Mouse (Mus musculus) hematopoietic stem cell, adult 5-6 weeks (primary cell): ENCODE results near the gene Cd6. TPM values are rescaled to one million over a fixed set of nuclear protein-coding genes. Genes with fewer than 3 reads are reported as not detected.

ENCODE experiments used
- ATAC-seq, 2 experiments: fragments of 125-278 bp in 1 of 2; replicated peaks in 1 of 2; 2 replicates each; pipeline ENCODE4 v1.8.0; 2016 to 2017; ENCODE audit warnings: inconsistent platforms in 2 of 2, mild to moderate bottlenecking in 2 of 2, moderate number of reproducible peaks in 2 of 2, low read depth in 1 of 2, moderate TSS enrichment in 1 of 2; ENCODE audit not compliant: low FRiP score in 2 of 2, poor library complexity in 2 of 2, severe bottlenecking in 2 of 2, insufficient read depth in 1 of 2, low TSS enrichment in 1 of 2
- total RNA-seq: library from RNA; stranded (forward); fragments of 172-1452, 232-1000 nt; gene quantifications from 2 replicates; pipeline ENCODE4 v1.2.3, GENCODE M21; 2017

Gene Cd6
- total RNA-seq: 1.6 and 3.4 TPM in 2 replicates

DNA sequence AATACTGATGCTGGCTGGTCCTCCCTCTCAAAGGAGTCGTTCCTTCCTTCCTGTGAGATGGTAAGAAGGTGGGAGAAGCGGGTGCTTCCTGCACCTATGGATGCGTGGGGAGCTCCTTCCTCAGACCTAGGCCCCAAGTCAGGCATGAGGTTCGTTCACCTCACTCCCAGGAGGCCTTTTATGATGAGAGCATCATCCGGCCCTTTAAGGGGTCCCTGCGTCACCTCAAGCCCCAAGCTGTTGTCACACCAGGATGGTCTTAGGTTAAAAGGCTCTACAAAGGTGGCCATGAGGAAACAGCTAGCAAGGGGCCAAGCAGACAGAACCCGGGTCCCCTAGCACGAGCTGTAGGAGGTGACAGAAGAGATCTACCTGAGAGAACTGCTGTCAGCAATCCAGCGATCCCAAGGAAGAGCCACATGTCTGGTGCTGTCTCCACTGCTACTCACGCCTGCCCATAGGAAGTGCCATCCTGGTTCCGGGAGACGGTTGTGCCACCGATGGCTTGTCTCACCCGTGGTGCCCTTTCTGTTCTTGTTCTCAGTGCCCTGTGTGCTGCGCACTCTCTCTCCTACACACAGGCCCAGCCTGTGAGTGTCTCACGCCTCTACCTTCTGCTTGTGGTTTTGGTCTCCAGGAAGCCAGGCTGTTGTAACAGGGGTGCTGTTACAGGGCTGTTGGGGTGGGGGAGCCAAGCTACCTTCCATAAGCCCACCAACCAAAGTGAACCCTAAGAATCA, at the start of gene Cd6:
TSS of gene Cd6 (minus strand) at position 623 of the 740 bp plus-strand sequence.
- peak; percentile 55 to 68 for ATAC-seq

DNA sequence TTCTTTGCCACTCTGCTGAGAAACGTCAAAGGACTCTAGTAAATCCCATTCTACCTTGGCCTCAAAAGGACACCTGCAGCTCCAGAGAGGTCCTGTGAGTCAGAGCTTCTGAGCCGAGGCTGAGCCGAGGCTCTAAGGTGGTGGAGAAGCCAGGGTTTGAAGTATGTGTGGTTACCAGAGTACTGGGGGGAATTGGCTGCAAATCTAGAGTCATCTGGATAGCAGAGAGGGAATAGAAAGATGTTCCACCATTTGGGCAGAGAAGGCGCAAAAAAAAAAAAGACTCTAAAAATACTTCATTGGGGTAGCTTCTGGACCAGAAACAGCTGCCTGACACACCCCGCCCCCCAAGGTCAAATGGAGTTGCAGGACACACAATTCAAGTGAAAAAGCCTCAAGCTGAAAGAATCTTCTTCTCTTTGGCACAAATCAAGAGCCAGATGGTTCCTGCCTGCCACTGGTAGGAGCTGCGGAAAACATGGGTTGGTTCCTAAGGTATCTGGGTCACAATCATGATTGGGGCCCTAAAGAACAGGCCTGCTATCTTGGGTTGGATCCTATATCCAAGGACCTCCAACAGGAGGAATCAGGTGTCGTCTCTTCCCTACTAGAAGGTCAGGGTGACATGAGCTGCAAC, 48.5 kb upstream of the Cd6 start:
- no peak for ATAC-seq

DNA sequence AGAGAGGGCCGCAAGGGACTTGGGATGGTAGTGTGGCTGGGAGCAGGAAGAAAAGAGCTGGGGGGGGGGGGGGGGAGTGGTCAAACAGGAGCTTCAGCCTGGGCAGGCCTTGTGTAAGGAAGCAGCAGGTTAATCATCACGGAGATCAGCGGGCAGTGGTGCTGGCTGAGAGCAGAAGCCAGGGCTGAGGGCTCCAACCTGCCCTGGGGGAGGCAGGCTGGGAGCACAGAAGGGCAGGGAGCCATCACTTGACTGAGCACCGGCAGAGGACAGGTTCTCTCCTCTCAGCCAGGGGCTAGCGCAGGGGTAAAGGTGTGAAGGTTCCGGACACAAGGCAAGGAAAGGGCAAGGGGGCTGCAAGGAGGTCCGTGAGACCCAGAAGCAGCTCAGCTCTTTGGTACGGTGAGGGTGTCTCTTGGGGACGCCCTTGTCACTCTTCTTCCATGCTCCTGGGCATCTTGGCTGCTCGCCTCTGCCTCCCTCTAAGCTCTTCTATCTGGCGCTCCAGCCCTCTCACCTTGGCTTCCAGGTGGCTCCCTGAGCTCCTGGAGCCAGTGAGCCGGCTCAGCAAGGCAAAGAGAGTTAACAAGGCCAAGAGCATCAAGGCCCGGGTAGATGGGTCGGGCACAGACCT, 41.6 kb upstream of the Cd6 start:
- no peak for ATAC-seq

DNA sequence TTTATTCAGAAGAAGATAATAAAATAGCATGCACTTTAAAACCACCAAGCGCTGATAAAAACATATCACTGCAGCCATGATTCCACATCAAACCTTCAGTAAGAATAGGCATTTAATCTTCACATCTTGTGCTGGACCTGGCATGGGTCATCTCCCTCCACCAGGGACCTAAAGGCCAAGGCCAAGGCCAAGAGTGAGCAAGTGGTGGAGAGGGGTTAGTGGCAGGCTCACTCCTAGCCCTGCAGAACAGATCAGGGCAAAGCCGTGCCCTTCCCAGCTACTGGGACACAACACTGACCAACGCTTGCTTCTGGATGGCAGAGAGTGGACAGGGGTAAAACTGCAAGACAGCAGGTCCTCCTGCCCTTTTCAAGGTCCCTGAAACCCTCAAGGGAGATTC, 40.8 kb upstream of the Cd6 start:
- no peak for ATAC-seq

DNA sequence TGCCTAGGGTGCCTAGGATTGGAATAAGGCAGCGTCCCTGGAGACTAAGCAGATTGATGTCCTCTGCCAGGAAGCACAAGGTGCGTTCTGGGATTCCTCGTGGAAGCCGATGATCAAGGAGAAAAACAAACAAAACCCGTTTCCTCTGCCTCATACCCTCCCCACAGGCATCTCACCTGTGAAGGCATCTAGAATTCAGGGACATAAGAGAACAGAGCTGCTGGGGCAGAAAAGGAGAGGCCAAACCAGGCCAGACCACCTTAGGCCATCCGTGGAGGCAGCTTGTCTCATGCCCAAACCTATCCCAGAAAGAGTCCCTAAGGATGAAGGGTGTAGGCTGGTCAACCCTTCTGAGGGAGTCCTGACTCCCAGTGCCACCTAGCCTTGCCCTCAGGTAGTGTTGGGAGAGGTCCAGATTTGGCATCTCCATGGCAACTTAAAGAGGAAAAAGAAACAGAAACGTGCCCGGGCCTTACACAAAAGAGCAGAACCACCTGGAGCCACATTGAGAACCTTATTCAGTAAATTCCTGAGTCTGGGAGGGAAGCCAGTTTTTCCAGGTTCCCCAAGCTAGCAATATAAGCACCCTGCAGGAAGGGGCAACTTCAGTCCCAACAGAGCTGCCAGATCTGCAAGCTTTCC, 40.1 kb upstream of the Cd6 start, which contains the start of gene Tmem132a:
TSS of gene Tmem132a (minus strand) at position 55 of the 642 bp plus-strand sequence.
- ATAC-seq: no peak

DNA sequence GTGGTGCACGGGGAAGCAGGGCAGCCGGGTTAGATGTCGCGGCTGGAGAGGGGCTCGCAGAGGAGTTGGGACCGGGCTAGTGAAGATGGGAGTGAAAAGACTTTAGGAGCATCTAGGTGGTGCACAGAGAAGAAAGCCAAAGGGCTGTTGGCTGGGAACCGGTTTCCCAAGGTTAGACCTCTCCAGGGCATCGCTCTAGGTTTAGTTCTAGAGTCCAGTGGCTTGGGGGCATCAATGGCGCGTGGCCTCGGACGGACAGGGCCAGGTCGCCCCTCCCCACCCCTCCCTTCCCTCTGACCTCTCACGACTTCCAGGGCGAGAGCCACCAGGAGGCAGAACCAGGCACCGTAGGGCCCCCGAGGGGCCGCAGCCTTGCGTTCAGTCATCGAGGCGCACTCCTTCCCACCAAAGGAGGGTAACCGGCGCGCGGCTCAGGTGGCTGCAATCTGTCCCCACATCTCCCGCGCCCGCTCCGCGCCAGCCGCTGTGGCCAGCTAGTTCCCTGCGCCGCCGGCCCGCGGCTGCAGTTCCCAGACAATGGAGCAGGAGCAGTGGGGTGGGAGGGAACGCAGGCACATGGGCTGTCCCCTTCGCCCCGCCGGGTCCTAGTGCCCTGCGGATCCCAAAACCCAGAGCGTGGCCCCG, 39.5 kb upstream of the Cd6 start:
- peak; percentile 23 to 53; a peak in 2 of 4 replicates for ATAC-seq

DNA sequence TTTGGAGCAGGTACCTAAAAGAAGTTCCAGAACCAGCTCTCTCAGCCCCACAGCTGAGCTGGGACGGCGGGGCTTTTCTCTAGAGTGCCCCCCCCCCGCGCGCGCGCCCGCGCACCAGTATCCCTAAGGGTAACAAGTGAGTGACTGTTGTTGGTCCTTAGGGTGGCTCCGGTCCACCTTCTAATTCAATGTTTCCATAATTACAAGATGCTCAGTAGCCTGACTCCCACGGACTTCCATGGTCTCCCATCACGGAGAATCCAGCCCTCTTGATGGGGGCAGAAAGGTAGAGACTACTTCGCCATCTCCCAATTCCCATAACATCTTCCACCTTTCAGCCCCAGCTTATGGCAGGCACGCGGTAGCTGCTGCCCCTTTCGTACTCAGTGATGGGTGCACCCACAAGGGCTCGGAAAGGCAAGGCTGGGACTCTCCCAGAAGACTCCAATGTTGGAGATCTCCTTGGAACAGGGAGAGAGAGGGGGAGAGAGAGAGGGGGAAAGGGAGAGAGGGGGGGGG, 38.8 kb upstream of the Cd6 start:
- ATAC-seq: no peak

DNA sequence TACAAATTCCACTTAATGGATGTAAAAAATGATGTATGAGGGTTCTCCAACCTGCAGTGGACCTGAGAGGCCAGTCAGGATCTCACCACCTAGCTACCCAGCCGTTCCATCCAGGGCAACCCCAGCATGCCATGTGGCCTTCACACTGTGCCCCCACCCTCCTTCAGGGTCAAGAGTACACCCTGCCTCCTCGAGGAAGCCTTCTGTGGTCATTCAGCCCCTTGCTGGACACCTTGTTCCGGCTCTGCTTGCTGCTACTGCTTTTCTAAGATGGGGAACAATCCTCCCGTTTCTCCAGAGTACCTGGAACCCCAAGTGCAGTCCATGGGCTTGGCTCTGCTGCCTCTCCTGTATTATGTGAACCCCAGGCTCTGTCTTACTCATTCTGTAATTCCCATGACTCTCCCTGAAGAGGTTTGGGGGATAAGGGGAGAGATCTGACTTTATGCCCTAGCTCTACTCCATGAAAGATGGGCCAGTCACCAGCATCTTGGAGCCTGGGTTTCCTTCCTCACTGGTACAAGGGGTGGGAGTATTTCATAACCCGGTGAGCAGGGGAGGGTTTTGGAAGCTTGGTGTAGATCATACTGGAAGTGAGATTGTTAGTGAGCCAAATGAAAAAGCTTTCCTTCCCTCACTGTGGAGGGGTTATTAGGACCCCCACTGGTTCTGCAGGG, 38.2 kb upstream of the Cd6 start:
- ATAC-seq: no peak

DNA sequence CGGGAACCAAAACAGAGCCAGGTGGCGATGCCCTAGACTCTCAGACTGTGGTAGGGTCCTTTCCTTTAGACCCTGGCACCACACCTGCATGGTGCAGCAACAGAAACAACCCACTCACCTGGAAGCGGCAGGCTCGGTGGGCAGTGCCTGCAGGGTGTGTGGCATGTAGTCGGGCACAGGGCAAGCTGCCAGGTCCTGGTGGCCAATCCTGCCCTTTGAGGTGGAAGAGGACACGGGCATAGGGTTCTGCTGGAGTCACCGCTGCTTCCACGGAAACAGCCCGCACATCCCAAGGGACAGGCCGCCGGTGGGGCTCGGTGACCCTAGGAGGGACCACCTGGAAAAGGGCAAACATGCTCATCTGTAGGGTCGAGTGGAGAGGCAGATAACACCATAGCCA, 36.5 kb upstream of the Cd6 start:
- no peak for ATAC-seq

DNA sequence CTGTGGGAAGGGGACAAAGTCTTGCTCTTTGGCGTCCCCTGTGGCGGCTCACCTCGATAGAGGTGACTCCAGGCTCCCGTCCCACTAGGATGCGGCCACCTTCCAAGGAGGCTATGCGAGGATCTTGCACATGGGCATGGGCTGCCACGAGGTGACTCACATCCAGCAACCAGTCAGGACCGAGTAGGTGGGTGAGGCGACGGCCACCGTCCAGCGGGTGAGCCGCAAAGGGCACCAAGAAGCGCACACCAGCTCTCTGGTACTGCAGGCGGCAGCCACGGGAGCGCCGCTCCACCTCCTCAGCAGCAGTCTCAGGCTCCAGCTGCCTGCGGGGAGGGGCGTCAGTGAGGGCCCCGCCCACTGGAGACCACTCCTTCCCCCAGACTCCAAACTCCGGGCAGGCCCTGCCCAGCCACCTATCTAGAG, 30.2 kb upstream of the Cd6 start:
- no peak for ATAC-seq

DNA sequence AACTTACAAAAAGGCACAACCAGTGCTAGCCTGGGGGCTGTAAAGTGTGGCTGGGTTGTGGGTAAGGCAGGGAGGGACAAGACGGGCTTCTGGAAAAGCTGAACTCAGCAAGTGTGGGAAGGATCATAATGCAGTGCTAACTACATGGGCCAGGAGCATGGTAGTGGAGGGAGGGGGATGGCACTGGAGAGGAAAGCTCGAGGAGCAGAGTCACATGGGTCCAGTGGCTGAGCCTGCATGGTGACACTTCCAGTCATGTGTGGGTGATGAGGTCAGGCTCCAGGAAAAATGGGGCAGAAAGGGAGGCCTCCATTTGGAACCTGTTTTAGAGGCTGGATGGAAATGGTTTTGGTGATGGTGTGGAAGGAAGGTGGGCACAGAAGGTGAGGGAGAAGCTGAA, 26.7 kb upstream of the Cd6 start:
- no peak for ATAC-seq

DNA sequence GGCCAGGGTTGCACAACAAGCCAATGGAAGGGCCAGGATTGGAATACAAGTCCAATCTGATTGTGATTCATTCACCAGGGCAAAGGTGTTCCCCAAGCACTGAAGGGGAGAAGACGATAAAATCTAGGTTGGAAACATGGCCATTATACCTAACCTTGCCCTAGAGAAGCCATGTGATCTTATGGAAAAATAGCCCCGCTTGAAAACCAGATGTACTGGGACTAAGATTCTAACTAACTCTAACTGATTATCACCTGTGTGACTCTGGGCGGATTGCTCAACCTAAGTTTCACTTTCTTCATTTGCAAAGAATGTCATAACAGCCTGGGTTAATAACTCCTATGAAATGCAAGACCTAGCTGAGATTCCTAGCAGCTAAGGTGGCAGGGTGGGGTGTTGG, 25.6 kb upstream of the Cd6 start:
- no peak for ATAC-seq

DNA sequence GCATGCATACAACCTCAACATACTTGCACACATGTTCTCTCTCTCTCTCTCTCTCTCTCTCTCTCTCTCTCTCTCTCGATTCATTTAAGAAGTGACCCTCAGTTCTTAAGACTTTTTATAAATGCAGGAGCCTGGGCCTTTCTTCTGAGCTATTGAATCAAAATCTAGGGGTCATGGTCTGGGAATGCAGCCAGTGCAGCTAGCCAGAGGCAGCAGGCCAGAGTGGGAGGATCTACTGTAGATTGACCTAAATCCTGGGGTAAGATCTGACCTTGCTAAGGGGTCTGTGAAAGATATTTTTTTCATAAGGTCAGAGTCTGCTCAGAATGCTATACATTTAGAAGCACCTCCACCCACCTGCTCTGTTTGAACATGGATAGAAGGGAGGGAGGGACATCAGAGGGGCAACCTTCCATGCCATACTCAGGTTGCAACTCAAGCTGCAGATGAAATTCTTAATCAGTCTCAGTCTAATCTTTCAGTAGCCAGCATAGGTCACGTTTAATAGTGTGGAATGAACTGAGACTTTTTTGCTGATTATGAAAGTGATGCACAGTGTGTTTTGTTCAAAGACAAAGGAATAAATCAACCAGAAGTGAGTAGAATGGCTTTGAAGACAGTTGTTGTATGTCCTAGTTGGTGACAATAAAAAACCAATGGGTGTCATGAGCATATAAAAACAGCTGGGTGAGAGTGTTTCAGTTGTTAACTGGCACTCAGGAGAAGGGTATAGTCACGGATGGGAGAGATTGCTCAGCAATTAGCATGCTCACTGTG, 17.6 kb upstream of the Cd6 start:
- ATAC-seq: no peak

DNA sequence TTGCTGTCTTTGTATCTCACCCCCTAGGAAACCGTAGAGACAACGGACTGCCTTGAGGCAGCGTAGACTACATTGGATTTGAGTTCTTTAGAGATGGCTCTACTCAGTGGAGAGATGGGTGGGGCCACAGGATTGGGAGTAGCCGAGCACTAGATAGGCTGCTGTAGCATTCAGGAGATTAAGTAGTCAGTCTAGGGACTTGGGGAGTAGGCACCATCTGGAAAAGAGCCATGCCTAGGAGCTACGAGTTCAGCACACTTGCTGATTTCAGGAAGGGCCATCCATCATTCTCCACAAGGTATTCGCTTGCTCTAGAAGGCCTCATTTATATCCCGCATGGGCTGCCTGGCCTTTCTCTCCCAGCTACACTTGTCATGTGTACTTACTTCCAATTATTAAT, 16.3 kb upstream of the Cd6 start:
- no peak for ATAC-seq

DNA sequence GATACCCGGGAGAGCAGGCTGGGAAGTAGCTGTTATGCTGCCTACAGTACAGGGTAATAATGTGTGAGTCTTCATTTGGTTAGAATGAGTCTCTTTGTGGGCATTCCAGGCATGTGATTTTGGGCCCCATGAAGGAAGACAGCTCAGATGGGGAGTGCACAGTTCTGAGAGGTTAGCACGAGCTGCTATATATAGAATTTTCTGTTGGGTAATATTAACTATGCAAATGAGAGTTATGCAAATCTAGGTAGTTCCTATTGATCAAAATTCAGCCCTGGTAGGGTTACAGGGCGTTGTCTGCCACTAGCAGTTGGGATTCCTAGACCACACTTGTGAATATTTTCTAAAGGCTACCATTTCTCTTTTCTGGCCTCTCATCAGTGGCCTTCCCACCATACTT, 15.6 kb upstream of the Cd6 start:
- no peak for ATAC-seq

DNA sequence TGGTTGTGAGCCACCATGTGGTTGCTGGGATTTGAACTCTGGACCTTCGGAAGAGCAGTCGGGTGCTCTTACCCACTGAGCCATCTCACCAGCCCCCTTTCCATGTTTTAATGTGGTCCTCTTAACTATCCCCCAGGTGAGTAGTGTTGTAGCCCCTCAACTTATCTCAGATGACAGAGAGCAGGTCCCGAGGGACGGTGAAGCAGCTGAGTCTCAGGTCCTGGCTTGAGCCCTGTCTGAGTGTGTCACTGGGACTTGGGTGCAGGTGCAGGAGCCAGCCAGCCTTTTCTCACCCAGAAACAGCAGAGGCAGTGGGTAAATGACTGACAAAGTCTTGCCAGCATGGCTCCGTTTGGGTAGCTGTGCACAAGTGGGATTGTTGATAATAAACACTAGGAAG, 14.3 kb upstream of the Cd6 start:
- no peak for ATAC-seq
